Mouse (Mus musculus) urinary bladder, postnatal 14 days (tissue): ENCODE results near the gene Lrpap1.

Experiments used
- DNase-seq: peaks from one replicate; pipeline ENCODE4 v3.0.0; 2021; ENCODE audit warnings: low spot score

Lrpap1 gene

GRCm38 (mm10) chr5:35120024-35120423, 14.5 kb upstream of the Lrpap1 start:
- no peak for DNase-seq

- DNase-seq, result no peak
Measured at GRCm38 (mm10) chr5:35118418-35118817, 12.9 kb upstream of the Lrpap1 start.

DNA sequence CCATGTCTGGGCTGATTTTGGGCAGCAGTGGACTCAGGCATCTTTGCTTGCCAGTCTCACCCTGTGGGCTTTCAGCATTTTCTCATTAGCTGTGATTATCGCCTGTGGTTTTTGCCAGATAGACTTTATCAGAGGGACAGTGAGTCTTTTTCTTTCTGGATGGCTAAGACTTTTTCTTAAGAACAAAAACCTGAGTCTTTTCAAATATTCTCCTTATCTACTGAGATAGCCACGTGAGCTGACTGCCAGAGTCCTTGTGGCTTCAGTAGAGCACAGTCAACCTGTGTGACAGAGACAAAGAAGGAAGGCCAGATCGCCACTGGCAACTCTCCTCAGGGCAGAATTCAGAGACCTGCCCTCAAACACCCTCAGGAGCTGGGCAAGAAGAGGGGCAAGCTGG, 12.1 kb upstream of the Lrpap1 start:
- DNase-seq, result no peak

GRCm38 (mm10) chr5:35116002-35116401, 10.4 kb upstream of the Lrpap1 start:
- DNase-seq, result no peak

DNA sequence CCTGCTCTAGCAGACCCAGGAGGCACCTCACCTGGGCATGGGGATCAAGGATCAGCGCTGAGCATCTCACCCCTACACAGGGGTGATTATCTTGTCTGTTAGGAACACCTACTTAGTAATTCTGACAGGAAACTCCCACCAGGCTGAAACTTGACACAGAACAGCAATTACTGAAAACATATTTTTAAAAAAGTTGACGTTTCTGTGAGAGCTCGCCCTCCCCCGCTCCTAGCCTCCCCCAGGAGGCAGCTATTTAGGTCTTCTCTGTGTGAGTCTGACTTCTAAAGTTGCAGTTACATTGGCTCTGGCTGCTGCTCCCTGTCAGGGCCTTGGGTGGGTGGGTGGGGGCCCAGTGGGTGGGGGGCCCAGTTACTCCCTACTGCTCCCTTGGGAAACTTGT, 6.9 kb upstream of the Lrpap1 start:
- no peak for DNase-seq

GRCm38 (mm10) chr5:35105922-35106298, 344 bp upstream of the Lrpap1 start:
- no peak for DNase-seq

GRCm38 (mm10) chr5:35104183-35104959, 1.2 kb downstream of the Lrpap1 start:
- DNase-seq, result no peak

DNA sequence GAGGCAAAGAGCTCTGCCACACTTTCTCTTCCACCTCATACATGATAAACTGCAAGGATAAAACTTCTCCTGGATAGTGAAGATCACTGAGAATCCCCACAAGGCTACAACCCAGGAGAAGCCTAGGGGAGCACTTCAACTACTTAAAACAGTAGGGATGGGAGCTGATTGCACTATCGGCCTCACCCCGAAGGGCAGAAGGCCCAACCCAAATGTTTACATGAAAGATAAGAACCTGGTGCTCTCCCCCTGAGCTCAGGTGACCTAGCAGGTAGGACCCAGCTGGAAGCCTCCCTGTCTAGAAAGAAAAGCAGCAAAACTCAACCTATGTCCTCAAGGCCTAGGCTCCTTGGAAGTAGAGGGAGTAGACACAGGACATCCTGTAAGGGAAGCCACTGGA, 2.0 kb downstream of the Lrpap1 start:
- no peak for DNase-seq

GRCm38 (mm10) chr5:35103086-35103485, 2.5 kb downstream of the Lrpap1 start:
- no peak for DNase-seq

DNA sequence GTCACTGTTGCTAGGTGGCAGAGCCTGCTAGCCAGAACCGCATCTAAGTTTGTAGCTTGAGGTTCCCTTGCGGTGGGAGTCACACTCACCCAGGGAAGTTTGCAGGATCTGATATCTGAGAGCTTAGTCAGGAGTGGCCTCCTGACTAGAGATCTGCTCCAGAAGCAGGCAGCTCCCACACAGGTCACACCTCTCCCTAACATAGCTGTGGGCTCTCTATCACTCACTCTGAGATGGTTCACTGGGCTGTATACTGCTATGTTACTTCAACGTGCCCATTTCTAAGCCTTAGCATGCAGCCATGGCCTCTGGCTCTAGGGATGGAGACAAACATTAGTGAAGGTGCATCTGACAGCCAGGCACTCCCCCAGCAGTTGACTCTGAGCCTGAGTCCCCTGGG, 13.9 kb downstream of the Lrpap1 start:
- DNase-seq, result no peak

DNA sequence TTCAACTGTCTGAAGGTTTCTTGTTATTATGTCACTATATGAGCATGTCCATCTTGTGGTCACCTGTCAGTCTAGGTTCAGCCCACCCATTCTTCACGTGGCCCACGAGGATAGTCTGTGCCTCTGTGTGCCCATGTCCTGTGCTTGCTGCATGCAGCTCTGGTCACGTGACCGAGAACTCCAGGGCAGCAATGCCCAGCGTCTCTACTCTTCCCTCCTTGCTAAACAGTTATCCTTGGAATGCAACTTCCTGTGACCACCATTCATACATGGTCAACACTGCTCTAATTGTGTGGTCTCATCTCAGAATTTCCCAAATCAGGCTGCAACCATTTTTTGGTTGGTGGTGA, 16.0 kb downstream of the Lrpap1 start:
- no peak for DNase-seq

- peak; percentile 79 for DNase-seq
Measured at GRCm38 (mm10) chr5:35088785-35089613, 16.6 kb downstream of the Lrpap1 start.

GRCm38 (mm10) chr5:35084913-35085312, 20.7 kb downstream of the Lrpap1 start:
- no peak for DNase-seq

GRCm38 (mm10) chr5:35079101-35079500, 26.5 kb downstream of the Lrpap1 start:
- no peak for DNase-seq

- no peak for DNase-seq
Measured at GRCm38 (mm10) chr5:35076369-35076768, 29.2 kb downstream of the Lrpap1 start.

GRCm38 (mm10) chr5:35073992-35074391, 31.6 kb downstream of the Lrpap1 start:
- DNase-seq, result peak; percentile 47

GRCm38 (mm10) chr5:35073235-35073634, 32.3 kb downstream of the Lrpap1 start:
- DNase-seq, result no peak

- no peak for DNase-seq
Measured at GRCm38 (mm10) chr5:35071855-35072254, 33.7 kb downstream of the Lrpap1 start.

- DNase-seq, result no peak
Measured at GRCm38 (mm10) chr5:35070953-35071352, 34.6 kb downstream of the Lrpap1 start.

DNA sequence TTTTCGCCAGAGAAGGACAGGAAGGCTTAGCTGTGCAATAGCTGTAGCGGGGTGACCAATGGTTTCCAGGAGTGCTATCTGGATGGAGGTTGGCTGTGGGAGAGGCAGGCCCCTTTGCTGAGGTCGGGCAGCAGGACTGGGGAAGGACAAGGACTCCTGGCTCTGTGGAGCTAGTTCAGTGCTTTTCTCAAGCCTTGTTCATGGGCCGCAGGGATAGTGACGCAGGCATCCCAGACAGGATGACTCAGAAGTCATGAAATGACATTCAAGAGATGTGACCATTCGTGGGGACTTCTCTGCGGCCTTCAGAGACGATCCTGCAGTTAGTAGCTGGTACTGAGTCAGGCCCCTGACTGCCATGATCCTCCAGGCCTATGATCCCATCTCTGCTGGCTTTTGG, 35.3 kb downstream of the Lrpap1 start:
- DNase-seq, result no peak

DNA sequence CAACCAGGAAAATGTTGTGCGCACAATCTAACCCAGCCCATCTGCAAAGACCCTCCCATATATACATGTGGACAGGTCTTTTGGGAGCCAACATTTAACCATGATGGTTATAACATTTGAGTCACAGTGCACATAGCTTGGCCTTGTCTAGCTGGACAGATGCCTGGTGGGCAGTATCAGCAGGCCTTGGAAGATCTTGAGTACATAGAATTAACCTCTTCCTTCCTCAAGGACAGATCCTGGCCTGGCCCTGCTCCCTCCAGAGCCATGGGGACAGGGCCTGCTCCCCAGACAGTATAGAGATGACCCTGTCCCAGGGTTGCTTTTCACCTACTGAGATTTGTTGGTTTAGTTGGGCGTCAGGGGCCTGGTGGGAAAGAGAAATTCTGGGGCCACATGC, 35.7 kb downstream of the Lrpap1 start:
- no peak for DNase-seq

GRCm38 (mm10) chr5:35060098-35060497, 45.5 kb downstream of the Lrpap1 start:
- DNase-seq, result no peak

- no peak for DNase-seq
Measured at GRCm38 (mm10) chr5:35058216-35058615, 47.4 kb downstream of the Lrpap1 start.

DNA sequence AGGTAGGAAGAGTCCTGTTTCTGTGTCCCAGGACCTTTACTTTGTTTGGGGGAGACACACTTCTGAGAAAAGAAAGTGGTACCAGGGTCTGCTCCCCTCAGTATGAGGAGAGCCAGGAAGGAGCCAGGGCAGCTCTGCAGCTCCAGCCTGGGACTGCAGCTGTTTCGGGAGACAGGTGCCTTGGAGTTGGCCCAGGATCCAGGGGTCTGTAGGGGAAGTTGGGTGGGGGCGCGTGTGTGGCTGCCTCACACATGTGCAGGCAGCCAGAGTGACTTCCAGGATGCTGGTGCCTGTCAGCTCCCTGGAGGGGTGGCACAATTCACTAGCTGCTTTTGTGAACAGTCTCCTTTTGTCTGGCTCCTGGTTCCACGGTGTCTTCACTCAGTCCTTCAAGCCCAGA, 48.0 kb downstream of the Lrpap1 start:
- no peak for DNase-seq
